Mouse (Mus musculus): ENCODE results near the gene Ssu2. TPM values are rescaled to one million over a fixed set of nuclear protein-coding genes. Genes with fewer than 3 reads are reported as not detected.

Gene Ssu2
- not detected in 2 replicates for polyA plus RNA-seq (2012)

GRCm38 (mm10) chr6:112387947-112388346 is at the start of gene Ssu2:
Ssu2 (minus strand) TSS chr6:112388023.
- TF ChIP-seq GATA1 (IDR thresholded peaks at IDR 0.05; ENCODE audit: low read length), result no peak

- no peak for TF ChIP-seq GATA1 (IDR thresholded peaks at IDR 0.05; ENCODE audit: low read length)
Observed at GRCm38 (mm10) chr6:112426018-112426732, 38.4 kb upstream of the Ssu2 start.

GRCm38 (mm10) chr6:112423746-112424501 is 36.1 kb upstream of the Ssu2 start:
- TF ChIP-seq GATA1 (IDR thresholded peaks at IDR 0.05; ENCODE audit: low read length), result no peak

- TF ChIP-seq GATA1 (IDR thresholded peaks at IDR 0.05; ENCODE audit: low read length), result no peak
Observed at GRCm38 (mm10) chr6:112420883-112421282, 33.1 kb upstream of the Ssu2 start.

- no peak for TF ChIP-seq GATA1 (IDR thresholded peaks at IDR 0.05; ENCODE audit: low read length)
Observed at GRCm38 (mm10) chr6:112419333-112419732, 31.5 kb upstream of the Ssu2 start.

- no peak for TF ChIP-seq GATA1 (IDR thresholded peaks at IDR 0.05; ENCODE audit: low read length)
Observed at GRCm38 (mm10) chr6:112404111-112404510, 16.3 kb upstream of the Ssu2 start.

- no peak for TF ChIP-seq GATA1 (IDR thresholded peaks at IDR 0.05; ENCODE audit: low read length)
Observed at GRCm38 (mm10) chr6:112401953-112402683, 14.3 kb upstream of the Ssu2 start.

GRCm38 (mm10) chr6:112397351-112397750 is 9.5 kb upstream of the Ssu2 start:
- TF ChIP-seq GATA1 (IDR thresholded peaks at IDR 0.05; ENCODE audit: low read length), result no peak

- TF ChIP-seq GATA1 (IDR thresholded peaks at IDR 0.05; ENCODE audit: low read length), result no peak
Observed at GRCm38 (mm10) chr6:112396352-112396751, 8.5 kb upstream of the Ssu2 start.

GRCm38 (mm10) chr6:112388385-112388784 is 562 bp upstream of the Ssu2 start:
- no peak for TF ChIP-seq GATA1 (IDR thresholded peaks at IDR 0.05; ENCODE audit: low read length)

GRCm38 (mm10) chr6:112386260-112386659 is 1.6 kb downstream of the Ssu2 start:
- no peak for TF ChIP-seq GATA1 (IDR thresholded peaks at IDR 0.05; ENCODE audit: low read length)

- no peak for TF ChIP-seq GATA1 (IDR thresholded peaks at IDR 0.05; ENCODE audit: low read length)
Observed at GRCm38 (mm10) chr6:112382990-112383685, 4.7 kb downstream of the Ssu2 start.

- TF ChIP-seq GATA1 (IDR thresholded peaks at IDR 0.05; ENCODE audit: low read length), result no peak
Observed at GRCm38 (mm10) chr6:112379054-112379453, 8.8 kb downstream of the Ssu2 start.

- TF ChIP-seq GATA1 (IDR thresholded peaks at IDR 0.05; ENCODE audit: low read length), result no peak
Observed at GRCm38 (mm10) chr6:112375661-112376392, 12.0 kb downstream of the Ssu2 start.
